Mouse (Mus musculus) cerebellum, adult 2 months (tissue): ENCODE results near the gene Cd93.

Experiments used
- CTCF ChIP-seq: fragments of 200-500 bp; IDR thresholded peaks from 2 replicates; pipeline ENCODE4 v1.5.1; 2011; ENCODE audit warnings: low read depth, mild to moderate bottlenecking, control low read depth, low read length, moderate library complexity, borderline replicate concordance; ENCODE audit not compliant: insufficient read depth
- POLR2A ChIP-seq: fragments of 200-500 bp; IDR thresholded peaks from 2 replicates; pipeline ENCODE4 v1.6.1; 2011; ENCODE audit warnings: low read length, control low read depth, borderline replicate concordance; ENCODE audit not compliant: insufficient read depth

DNA sequence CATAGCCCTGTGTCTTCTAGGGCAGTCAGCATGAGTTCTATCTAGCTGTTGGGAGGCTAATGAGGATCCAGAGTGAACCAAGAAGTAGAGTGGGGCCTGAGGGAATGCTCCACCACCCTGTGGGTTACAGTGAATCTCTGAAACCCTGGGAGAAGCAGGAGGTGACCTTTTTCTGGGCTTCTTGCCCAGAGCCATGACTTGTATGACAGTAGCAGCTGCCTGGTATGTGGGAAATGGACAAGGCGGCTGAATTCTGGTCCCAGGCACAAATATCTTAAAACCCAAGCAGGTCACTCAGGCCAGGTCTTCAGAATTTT lies 45.6 kb downstream of the Cd93 start:
- TF ChIP-seq CTCF, result no peak
- TF ChIP-seq POLR2A, result no peak
